Mouse (Mus musculus) neural tube, embryonic 13.5 days (tissue): Measurements from ENCODE around the gene Lrpprc. TPM values are rescaled to one million over a fixed set of nuclear protein-coding genes. Genes with fewer than 3 reads are reported as not detected.

Experiments used
- ATAC-seq: fragments of 200-750 bp; cut with Nextera tagmentation; 2 replicates; pipeline ENCODE4 v1.8.0; 2017; ENCODE audit warnings: low read depth, mild to moderate bottlenecking, moderate TSS enrichment, moderate library complexity
- H3K27ac ChIP-seq: fragments of 300-500 bp; sonication (generic); replicated peaks from 2 replicates; pipeline ENCODE4 v1.5.1; 2015; ENCODE audit warnings: moderate library complexity, mild to moderate bottlenecking, inconsistent platforms
- H3K27me3 ChIP-seq: fragments of 300-500 bp; sonication (generic); 2 replicates; pipeline ENCODE4 v1.6.1; 2015; ENCODE audit warnings: mild to moderate bottlenecking, inconsistent platforms
- H3K36me3 ChIP-seq: fragments of 300-500 bp; sonication (generic); 2 replicates; pipeline ENCODE4 v1.6.1; 2015; ENCODE audit warnings: mild to moderate bottlenecking, inconsistent platforms
- H3K4me1 ChIP-seq: fragments of 300-500 bp; sonication (generic); replicated peaks from 2 replicates; pipeline ENCODE4 v1.6.1; 2015; ENCODE audit warnings: inconsistent platforms
- H3K4me2 ChIP-seq: fragments of 300-500 bp; sonication (generic); 2 replicates; pipeline ENCODE4 v1.6.1; 2015; ENCODE audit warnings: inconsistent platforms, mild to moderate bottlenecking, moderate library complexity
- H3K4me3 ChIP-seq: fragments of 300-500 bp; sonication (generic); 2 replicates; pipeline ENCODE4 v1.5.1; 2015; ENCODE audit warnings: mild to moderate bottlenecking, inconsistent platforms
- H3K9ac ChIP-seq: fragments of 300-500 bp; sonication (generic); 2 replicates; pipeline ENCODE4 v1.6.1; 2015; ENCODE audit warnings: moderate library complexity, mild to moderate bottlenecking, inconsistent platforms
- H3K9me3 ChIP-seq: fragments of 300-500 bp; sonication (generic); 2 replicates; pipeline ENCODE4 v1.6.1; 2016; ENCODE audit warnings: inconsistent platforms
- WGBS: fragments of 180-500 bp; shearing (Covaris S2); methylation state at CpG from one replicate; pipeline ENCODE4 v1.1.7; 2015; 5-methylcytosine and 5-hydroxymethylcytosine counted together
- polyA plus RNA-seq: library from polyadenylated mRNA; unstranded; fragments of >200 nt; fragmentation: Nextera tagmentation; extraction: Ambion mirVana; gene quantifications from 2 replicates; pipeline ENCODE4 v1.2.1, GENCODE M21; 2015

Lrpprc gene
- polyA plus RNA-seq, 1 experiment from 2014 or later, result 42.6 TPM

DNA sequence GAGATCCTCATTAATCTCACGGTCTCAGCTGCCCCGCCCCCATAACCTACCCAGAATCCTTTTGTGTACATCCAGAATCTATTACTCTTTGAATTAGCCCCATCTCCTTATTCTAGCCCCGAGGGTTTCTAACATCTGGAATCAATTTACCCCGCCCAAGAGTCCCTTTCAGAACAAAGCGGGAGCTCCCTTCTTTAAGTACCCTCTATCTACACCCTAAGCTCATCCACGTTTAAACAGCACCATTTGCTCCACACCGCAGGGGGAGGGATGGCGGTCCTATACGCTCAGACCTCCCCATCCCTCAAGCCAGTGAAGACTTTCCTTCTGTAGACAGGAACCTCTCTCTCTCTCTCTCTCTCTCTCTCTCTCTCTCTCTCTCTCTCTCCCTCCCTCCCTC, 53.9 kb downstream of the Lrpprc start:
- H3K4me3 ChIP-seq, result no peak overlapping the region
- H3K9me3 ChIP-seq, result no peaks in the 10 kb centered on the region
- peaks cover 10% of the 10 kb centered on the region for H3K4me1 ChIP-seq
- no peak overlapping the region for H3K27ac ChIP-seq
- 56% methylated on average over 9 of the region's 9 CpGs for WGBS
- H3K36me3 ChIP-seq, result peaks cover 13% of the 10 kb centered on the region
- no peak overlapping the region for H3K9ac ChIP-seq
- H3K4me2 ChIP-seq, result no peak overlapping the region
- no peaks in the 10 kb centered on the region for H3K27me3 ChIP-seq
- ATAC-seq, result no peak

DNA sequence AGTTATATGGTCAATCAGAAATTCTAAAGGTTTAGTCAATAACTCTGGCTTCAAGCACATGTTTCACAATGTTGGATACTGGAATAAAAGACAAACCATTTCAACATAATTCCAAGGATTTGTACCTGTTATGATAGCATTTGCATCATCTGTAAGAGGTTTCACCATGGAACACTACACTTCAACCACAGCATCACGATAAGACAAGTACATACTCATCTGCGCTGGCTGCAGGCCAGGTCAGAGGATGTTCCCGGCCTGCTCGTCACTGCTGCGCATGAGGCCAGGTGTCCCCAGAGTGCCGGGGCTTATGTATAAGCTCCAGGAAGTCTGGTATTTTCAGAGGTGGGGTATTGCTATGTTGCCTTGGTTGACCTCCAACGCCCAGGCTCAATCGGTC, 58.0 kb downstream of the Lrpprc start:
- WGBS, result 97% methylated on average over 8 of the region's 8 CpGs
- H3K9ac ChIP-seq, result no peak overlapping the region
- H3K27ac ChIP-seq, result no peak overlapping the region
- H3K4me1 ChIP-seq, result no peaks in the 10 kb centered on the region
- no peaks in the 10 kb centered on the region for H3K27me3 ChIP-seq
- no peak overlapping the region for H3K4me3 ChIP-seq
- H3K4me2 ChIP-seq, result no peak overlapping the region
- no peaks in the 10 kb centered on the region for H3K9me3 ChIP-seq
- peaks cover 25% of the 10 kb centered on the region for H3K36me3 ChIP-seq
- ATAC-seq, result no peak

DNA sequence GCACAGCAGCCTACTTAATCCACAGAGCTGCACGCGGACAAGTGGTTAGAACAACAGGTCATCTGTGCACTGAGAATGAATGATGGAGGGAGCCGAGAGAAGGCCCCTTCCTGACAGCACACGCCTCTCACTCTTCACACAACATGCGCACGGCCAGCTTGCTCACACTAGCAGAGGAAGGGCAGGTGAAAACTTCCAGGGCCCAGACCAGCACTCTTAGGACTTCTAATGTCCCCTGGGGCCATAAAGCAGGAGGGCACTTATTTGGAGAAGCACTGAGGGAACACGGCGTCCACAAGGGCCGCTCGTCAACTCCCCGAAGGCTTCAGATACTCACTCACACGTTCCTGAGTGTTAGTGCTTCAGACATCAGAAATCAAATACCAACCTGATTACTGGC, 59.2 kb downstream of the Lrpprc start:
- Histone ChIP-seq H3K4me3 (no peak overlapping the region), H3K27ac (no peak overlapping the region), H3K9ac (no peak overlapping the region), H3K4me2 (no peak overlapping the region), H3K4me1 (no peaks in the 10 kb centered on the region), H3K27me3 (no peaks in the 10 kb centered on the region), H3K36me3 (peaks cover 26% of the 10 kb centered on the region), H3K9me3 (no peaks in the 10 kb centered on the region)
- WGBS, result 86% methylated on average over 12 of the region's 12 CpGs
- no peak for ATAC-seq

DNA sequence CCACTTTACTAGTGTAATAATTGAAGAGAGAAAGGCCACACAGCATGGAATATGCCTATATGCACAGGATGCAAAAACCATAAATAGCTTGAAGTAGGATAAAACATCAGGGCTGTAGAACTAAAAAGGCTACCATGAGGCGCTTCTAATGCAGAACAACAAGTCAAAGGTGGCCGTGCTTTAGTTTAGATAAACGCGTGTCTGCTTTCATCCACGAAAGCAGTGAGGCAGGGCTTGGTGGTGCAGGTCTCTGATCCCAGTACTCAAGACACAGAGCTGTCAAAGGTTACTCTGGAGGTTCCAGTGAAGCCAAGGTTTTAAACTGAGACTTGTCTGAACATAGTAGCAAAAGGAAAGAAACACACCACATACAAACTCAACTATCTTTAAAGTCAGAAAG, 61.4 kb downstream of the Lrpprc start:
- Histone ChIP-seq H3K27me3 (no peaks in the 10 kb centered on the region), H3K4me2 (no peak overlapping the region), H3K4me1 (no peaks in the 10 kb centered on the region), H3K9me3 (no peaks in the 10 kb centered on the region), H3K4me3 (no peak overlapping the region), H3K27ac (no peak overlapping the region), H3K9ac (no peak overlapping the region), H3K36me3 (peaks cover 44% of the 10 kb centered on the region)
- WGBS, result 93% methylated on average over 5 of the region's 5 CpGs
- ATAC-seq, result no peak

DNA sequence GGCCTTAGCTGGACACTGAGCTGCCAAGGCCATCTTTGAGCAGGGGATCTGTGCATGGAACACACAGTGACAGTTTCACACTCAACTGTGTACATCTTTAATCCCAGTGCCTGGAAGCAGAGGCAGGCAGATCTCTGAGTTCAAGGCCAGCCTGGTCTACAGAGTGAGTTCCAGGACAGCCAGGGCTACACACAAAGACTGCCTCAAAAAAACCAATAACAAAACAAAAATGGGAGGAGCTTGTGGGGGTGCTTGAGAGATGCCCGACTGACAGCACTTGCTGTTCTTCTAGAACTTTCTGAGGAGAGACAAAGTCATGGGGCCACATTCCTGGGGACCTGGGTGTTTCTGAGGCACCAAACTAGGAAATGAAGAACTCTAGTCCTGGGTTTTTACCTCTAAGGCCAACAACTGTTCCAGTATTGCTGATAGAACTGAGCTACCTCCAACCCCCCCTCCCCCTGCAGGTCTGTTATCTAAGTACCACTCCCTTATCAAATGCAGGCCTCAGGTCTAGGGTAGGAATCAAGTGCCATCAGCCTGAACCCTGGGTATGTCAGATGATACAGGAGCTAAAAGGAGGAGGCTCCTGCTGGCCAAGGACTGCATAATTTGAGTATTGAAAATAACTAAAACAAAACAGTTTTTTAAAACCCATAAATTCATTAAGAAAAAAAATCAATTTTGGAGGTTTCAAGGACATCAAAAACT, 62.2 kb downstream of the Lrpprc start:
- Histone ChIP-seq H3K9ac (no peak overlapping the region), H3K9me3 (no peaks in the 10 kb centered on the region), H3K4me1 (no peaks in the 10 kb centered on the region), H3K27ac (no peak overlapping the region), H3K36me3 (peaks cover 44% of the 10 kb centered on the region), H3K27me3 (no peaks in the 10 kb centered on the region), H3K4me2 (no peak overlapping the region), H3K4me3 (no peak overlapping the region)
- ATAC-seq, result no peak
- WGBS, result 85% methylated on average over 1 of the region's 1 CpGs

DNA sequence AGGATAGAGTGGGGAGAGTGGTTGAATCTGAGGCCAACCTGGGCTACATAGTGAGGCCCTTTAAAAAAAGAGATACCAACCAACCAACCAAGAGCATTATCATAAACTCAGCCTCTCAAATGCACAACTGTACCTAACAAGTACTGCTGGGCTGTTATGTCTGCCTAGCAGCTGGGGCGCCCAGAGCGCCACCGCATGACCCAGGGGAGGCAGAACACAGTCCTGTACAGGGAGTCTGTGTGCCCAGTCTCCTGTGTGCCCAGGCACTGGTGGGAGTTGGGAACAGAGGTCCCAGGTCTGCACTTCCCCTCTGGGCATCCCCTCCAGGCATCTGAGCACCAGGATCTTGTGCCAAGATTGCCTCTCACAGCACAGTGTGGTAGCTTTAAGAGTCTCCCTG, 65.4 kb downstream of the Lrpprc start:
- Histone ChIP-seq H3K4me2 (no peak overlapping the region), H3K9ac (no peak overlapping the region), H3K27me3 (no peaks in the 10 kb centered on the region), H3K9me3 (no peaks in the 10 kb centered on the region), H3K4me3 (no peak overlapping the region), H3K4me1 (no peaks in the 10 kb centered on the region), H3K36me3 (peaks cover 43% of the 10 kb centered on the region), H3K27ac (no peak overlapping the region)
- WGBS, result 95% methylated on average over 3 of the region's 3 CpGs
- ATAC-seq, result no peak

DNA sequence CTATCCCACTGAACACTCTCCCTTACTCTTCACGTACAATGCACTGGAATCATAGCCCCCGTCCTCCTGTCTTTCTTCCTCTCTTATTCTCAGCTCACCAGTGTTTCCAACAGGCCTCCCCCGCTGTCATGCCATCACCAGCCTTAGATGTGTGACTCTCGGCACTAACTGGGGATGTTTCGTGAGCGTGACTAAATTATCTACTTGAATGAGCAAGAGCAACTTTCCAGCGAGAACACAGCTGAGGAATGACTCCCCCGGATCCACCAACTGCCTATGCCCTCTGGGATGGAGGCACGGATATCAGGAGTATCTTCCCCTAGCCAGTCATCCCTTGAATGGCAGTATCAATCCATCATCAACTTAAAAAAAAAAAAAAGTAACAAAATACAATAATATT, 66.6 kb downstream of the Lrpprc start:
- H3K4me2 ChIP-seq, result no peak overlapping the region
- no peaks in the 10 kb centered on the region for H3K9me3 ChIP-seq
- no peak overlapping the region for H3K9ac ChIP-seq
- no peaks in the 10 kb centered on the region for H3K4me1 ChIP-seq
- no peak overlapping the region for H3K27ac ChIP-seq
- no peaks in the 10 kb centered on the region for H3K27me3 ChIP-seq
- H3K36me3 ChIP-seq, result peaks cover 35% of the 10 kb centered on the region
- 50% methylated on average over 9 of the region's 9 CpGs for WGBS
- ATAC-seq, result no peak
- H3K4me3 ChIP-seq, result no peak overlapping the region

DNA sequence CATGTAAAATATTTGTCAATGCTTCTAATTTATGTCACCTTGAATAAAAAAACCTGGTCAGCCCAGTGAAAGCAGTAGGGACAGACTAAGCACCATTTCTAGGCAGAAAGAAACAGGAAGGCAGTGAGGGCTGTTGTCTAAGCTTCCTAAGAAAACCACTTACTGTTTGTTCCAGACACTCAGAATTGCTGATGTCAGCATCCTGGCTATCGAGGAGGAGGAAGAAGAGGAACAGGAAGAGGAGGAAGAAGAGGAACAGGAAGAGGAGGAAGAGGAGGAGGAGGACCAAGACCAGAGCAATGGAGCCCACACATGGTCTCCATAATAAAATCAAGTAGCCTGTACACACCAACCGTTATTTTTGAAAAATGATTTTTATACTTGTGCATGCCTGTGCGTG, 71.5 kb downstream of the Lrpprc start:
- no peak overlapping the region for H3K4me3 ChIP-seq
- no peak for ATAC-seq
- no peak overlapping the region for H3K27ac ChIP-seq
- no peaks in the 10 kb centered on the region for H3K9me3 ChIP-seq
- no peak overlapping the region for H3K4me2 ChIP-seq
- H3K9ac ChIP-seq, result no peak overlapping the region
- peaks cover 13% of the 10 kb centered on the region for H3K36me3 ChIP-seq
- H3K27me3 ChIP-seq, result peaks cover 20% of the 10 kb centered on the region
- peaks cover 23% of the 10 kb centered on the region for H3K4me1 ChIP-seq
- 88% methylated on average over 3 of the region's 3 CpGs for WGBS

DNA sequence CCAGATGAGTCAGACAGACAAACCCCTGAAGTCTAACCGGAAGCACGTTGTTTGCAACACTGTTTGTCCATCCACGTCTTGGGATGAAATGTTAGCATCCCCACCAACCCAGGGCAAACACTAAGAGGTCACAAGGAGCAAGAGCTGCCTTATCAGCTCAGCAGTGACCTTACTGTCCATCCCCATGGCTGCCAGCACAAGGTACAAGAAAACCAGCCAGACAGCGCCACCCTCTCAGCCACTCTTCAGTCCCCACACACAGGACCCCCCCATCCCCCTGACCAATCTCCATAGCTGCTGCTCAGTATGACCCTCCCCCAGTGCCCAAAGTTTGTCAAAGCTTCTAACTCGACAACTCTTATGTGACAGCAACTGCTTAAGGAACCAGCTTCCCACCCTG, 73.2 kb downstream of the Lrpprc start:
- Histone ChIP-seq H3K4me3 (no peak overlapping the region), H3K27me3 (peaks cover 29% of the 10 kb centered on the region), H3K36me3 (peaks cover 11% of the 10 kb centered on the region), H3K27ac (no peak overlapping the region), H3K4me2 (no peak overlapping the region), H3K9ac (no peak overlapping the region), H3K9me3 (no peaks in the 10 kb centered on the region), H3K4me1 (peaks cover 27% of the 10 kb centered on the region)
- no peak for ATAC-seq
- 83% methylated on average over 5 of the region's 5 CpGs for WGBS

DNA sequence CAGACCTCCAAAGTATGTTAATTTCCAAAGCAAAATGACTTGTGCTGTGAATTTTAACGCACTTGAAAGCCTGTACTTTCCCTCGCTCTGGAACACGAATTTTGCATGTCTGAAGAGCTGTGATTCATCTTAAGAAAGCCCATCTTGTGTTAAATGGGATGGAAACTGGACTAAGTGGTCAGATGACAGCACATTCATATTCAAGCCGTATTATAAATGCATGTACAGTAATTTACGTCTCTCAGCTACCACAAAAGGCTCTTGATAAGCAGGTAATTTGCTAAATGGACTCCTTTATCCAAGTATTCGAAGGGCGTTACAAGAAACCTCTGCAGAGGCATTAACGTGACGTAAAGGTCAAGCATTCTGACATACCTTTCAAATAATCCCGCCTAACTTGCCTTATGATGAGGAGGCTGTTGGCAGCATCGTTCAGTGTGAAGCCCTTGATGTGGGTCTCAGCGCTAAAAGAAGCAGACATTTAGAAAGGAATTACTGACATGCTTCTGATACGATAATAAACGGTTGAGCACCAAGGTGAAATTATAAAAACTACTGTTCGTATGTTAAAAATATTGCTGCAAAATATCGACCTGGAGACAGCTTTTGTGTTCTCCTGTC, 74.2 kb downstream of the Lrpprc start:
- H3K4me2 ChIP-seq, result no peak overlapping the region
- 43% methylated on average over 16 of the region's 16 CpGs for WGBS
- ATAC-seq, result no peak
- no peak overlapping the region for H3K27ac ChIP-seq
- H3K27me3 ChIP-seq, result peaks cover 37% of the 10 kb centered on the region
- no peaks in the 10 kb centered on the region for H3K9me3 ChIP-seq
- peaks cover 27% of the 10 kb centered on the region for H3K4me1 ChIP-seq
- H3K9ac ChIP-seq, result no peak overlapping the region
- peaks cover 6% of the 10 kb centered on the region for H3K36me3 ChIP-seq
- no peak overlapping the region for H3K4me3 ChIP-seq

DNA sequence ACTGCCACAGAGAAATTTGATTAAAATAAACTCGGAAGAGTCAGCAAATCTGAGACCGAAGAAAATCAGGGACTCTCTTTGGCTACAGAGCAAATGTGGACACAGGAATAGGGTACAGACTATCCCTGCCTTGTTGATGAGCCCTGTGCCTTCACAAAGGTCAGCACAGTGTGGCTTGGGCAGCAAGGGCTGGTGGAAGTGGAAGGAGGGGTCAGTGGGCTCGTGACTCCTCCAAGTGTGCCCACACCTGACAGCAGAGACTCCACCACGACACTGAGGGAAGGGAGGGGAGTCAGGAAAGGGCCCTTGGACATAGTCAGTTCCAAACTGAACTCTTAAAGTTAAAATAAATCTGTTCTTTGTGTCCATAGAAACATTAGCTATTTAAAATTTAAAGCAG, 75.7 kb downstream of the Lrpprc start:
- WGBS, result 74% methylated on average over 4 of the region's 4 CpGs
- Histone ChIP-seq H3K27me3 (peaks cover 37% of the 10 kb centered on the region), H3K4me1 (peaks cover 32% of the 10 kb centered on the region), H3K9me3 (no peaks in the 10 kb centered on the region), H3K9ac (no peak overlapping the region), H3K4me2 (no peak overlapping the region), H3K36me3 (peaks cover 11% of the 10 kb centered on the region), H3K27ac (no peak overlapping the region), H3K4me3 (no peak overlapping the region)
- no peak for ATAC-seq

DNA sequence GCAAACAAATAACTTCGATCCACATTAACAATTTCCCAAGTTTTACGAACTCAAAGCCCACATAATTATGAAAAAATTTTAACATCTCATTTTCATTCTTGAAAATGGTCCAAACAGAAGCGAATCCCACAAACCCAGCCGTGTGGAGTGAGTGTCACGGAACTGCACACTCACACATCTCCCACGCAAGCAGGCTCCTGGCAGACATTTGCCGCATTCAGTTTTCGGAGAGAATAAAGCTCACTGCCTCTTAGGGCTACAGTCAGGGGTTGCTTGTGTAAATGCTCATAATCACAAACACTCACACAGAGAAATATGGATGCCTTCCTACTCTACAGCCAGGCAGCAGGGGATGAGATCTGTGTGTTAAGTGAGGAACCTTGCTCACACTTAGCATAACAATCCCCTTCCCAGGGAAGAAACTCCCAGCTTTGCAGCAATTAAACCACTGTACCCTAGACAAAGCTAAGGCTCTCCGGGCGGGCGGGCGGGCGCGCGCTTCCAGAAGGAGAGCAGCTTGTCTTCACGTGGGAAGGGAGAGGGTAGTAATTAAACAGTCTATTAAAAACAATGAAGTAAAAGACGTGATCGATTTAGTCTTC, 76.9 kb downstream of the Lrpprc start:
- Histone ChIP-seq H3K9ac (no peak overlapping the region), H3K9me3 (no peaks in the 10 kb centered on the region), H3K36me3 (peaks cover 11% of the 10 kb centered on the region), H3K4me1 (peaks cover 45% of the 10 kb centered on the region), H3K27me3 (peaks cover 37% of the 10 kb centered on the region), H3K4me2 (no peak overlapping the region), H3K4me3 (no peak overlapping the region), H3K27ac (no peak overlapping the region)
- no peak for ATAC-seq
- 60% methylated on average over 18 of the region's 18 CpGs for WGBS
